Mouse (Mus musculus): ENCODE measurements around the gene Tbc1d13. TPM values are rescaled to one million over a fixed set of nuclear protein-coding genes. Genes with fewer than 3 reads are reported as not detected.

The Tbc1d13 gene
- polyA plus RNA-seq (2012; rRNA removed): 43.4 and 43.8 TPM in 2 replicates

DNA sequence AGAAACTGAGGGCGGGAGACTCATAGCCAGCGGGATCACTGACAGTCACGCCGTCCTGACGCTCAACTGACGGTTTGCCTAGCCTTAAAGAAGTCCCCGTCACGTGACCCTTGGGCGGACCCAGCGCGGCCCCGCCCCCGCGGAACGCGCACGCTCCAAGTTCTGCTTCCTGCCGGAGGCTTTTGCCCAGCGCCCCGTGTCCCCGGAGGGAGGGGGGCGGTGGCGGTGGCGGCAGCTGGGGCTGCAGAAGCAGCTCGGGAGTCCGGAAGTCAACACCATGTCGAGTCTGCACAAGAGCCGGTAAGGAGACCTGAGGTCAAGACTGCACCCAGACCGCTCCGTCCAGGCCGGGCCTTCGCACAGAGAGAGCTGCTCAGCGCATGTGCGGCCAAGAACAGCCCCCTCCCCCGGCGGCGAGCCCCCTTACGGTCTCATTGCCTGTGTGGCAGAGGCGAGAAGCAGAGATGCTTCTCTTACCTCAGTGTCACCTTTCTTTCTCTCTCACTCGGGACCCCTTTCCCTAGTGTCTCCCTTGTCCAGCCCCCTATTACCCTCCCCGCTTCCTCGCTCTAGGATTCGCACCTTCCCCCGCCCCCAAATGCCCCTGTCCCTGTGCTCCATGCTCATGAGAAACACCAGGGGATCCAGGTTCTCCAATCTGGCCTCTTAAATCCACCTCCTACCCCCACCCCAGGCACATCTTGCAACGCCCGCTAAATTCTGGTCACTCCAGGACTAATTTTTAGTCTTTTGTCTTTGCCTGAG lies at the start of gene Tbc1d13:
Gene Tbc1d13, plus strand, starts transcription at position 134 of the 765 bp plus-strand sequence.
- Histone ChIP-seq H3K27ac (ENCODE audit: insufficient read depth, low read length) (peak within 1 kb of the TSS; percentile 36; the same call in 1 of the 2 replicates), H3K4me1 (ENCODE audit: control insufficient read depth, insufficient read depth, low read length) (peaks cover 2% of the 10 kb centered on the region; the same call in 1 of the 2 replicates), H3K4me3 (ENCODE audit: insufficient read depth, low read length) (peak within 1 kb of the TSS; percentile 67)
- TF ChIP-seq CTCF (IDR thresholded peaks at IDR 0.05; ENCODE audit: extremely low read depth, insufficient read depth, low read length) (no peak), POLR2A (IDR thresholded peaks at IDR 0.05; ENCODE audit: extremely low read depth, insufficient read depth, low read length) (peak; percentile 99)

DNA sequence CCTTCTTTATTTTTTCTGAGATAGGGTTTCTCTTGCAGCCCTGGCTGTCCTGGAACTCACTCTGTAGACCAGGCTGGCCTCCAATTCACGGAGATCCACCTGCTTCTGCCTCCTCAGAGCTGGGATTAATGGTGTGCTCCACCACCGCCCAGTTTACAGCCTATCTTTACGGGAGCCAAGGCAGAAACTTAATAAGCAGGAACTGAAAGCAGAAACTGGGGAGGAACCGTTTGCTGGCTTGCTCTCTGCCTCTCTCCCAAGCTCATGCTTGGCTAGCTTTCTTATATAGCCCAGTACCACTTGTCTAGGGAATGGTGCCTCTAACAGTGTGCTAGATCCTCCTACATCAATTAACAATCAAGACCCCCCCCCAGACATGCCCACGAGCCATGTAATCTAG lies 49.4 kb upstream of the Tbc1d13 start:
- Histone ChIP-seq H3K27ac (ENCODE audit: insufficient read depth, low read length) (no peak overlapping the region), H3K4me3 (ENCODE audit: insufficient read depth, low read length) (no peak overlapping the region), H3K4me1 (ENCODE audit: control insufficient read depth, insufficient read depth, low read length) (no peaks in the 10 kb centered on the region)
- TF ChIP-seq POLR2A (IDR thresholded peaks at IDR 0.05; ENCODE audit: extremely low read depth, insufficient read depth, low read length) (no peak), CTCF (IDR thresholded peaks at IDR 0.05; ENCODE audit: extremely low read depth, insufficient read depth, low read length) (no peak)

DNA sequence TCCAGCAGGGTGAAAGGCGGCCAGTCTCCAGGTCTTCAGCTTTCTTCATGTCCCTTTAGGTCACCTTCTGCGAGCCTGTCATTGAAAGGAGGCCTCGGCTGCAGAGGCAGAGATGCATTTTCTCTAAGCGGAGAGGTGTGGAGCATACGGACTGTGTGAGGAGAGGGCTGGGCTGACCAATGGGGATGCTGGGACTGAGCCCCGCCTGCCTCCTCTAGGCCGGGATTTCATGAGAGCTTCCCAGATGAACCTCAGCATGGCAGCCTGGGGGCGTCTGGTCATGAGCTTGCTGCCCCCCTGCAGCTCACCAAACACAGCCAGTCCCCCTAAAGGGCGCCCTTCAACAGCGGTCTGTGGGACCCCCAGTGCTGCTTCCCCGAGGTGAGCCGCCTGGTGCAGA lies 48.9 kb upstream of the Tbc1d13 start:
- Histone ChIP-seq H3K27ac (ENCODE audit: insufficient read depth, low read length) (no peak overlapping the region), H3K4me3 (ENCODE audit: insufficient read depth, low read length) (no peak overlapping the region), H3K4me1 (ENCODE audit: control insufficient read depth, insufficient read depth, low read length) (no peaks in the 10 kb centered on the region)
- TF ChIP-seq CTCF (IDR thresholded peaks at IDR 0.05; ENCODE audit: extremely low read depth, insufficient read depth, low read length) (no peak), POLR2A (IDR thresholded peaks at IDR 0.05; ENCODE audit: extremely low read depth, insufficient read depth, low read length) (no peak)

DNA sequence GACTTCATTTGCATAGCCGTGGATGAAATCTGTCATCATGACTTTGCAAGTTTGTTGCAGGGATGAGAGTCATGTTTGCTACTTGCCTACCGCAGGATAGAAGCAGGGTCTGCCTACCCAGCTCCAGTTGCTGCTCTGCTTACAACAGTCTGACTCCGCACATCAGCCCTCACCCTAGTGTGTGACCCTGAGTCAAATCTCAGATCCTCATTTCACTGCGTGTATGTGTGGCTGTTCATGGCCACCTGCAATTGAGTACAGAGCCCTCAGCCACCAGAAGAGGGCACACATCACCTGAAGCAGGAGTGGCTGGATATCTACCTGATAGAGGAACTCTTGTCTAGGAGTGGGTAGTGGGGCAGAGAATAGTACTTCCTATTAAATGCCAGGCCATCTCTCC lies 46.2 kb upstream of the Tbc1d13 start:
- Histone ChIP-seq H3K4me3 (ENCODE audit: insufficient read depth, low read length) (no peak overlapping the region), H3K4me1 (ENCODE audit: control insufficient read depth, insufficient read depth, low read length) (no peaks in the 10 kb centered on the region), H3K27ac (ENCODE audit: insufficient read depth, low read length) (no peak overlapping the region)
- TF ChIP-seq CTCF (IDR thresholded peaks at IDR 0.05; ENCODE audit: extremely low read depth, insufficient read depth, low read length) (no peak), POLR2A (IDR thresholded peaks at IDR 0.05; ENCODE audit: extremely low read depth, insufficient read depth, low read length) (no peak)

DNA sequence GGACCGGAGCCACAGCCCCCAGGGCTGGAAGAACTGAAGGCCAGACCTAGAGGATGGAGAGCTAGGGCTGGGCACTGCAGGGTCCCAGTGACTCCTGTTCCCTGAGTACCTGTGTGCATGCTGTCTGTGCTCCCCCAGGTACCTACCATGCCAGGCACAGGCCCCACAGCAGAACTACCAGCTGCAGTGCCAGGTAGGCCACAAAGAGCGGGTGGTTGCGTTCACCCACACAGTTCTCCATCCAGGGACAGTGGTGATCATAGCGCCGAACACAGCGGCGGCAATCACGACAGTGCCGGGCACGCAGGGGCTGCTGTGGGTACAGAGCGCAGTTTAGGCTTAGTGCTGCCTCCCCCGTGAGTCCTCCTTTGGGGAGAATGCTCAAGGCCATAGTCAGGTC lies 42.0 kb upstream of the Tbc1d13 start:
- no peaks in the 10 kb centered on the region for H3K4me1 ChIP-seq (ENCODE audit: control insufficient read depth, insufficient read depth, low read length)
- H3K27ac ChIP-seq (ENCODE audit: insufficient read depth, low read length): no peak overlapping the region
- no peak overlapping the region for H3K4me3 ChIP-seq (ENCODE audit: insufficient read depth, low read length)
- TF ChIP-seq POLR2A (IDR thresholded peaks at IDR 0.05; ENCODE audit: extremely low read depth, insufficient read depth, low read length) (no peak), CTCF (IDR thresholded peaks at IDR 0.05; ENCODE audit: extremely low read depth, insufficient read depth, low read length) (no peak)

DNA sequence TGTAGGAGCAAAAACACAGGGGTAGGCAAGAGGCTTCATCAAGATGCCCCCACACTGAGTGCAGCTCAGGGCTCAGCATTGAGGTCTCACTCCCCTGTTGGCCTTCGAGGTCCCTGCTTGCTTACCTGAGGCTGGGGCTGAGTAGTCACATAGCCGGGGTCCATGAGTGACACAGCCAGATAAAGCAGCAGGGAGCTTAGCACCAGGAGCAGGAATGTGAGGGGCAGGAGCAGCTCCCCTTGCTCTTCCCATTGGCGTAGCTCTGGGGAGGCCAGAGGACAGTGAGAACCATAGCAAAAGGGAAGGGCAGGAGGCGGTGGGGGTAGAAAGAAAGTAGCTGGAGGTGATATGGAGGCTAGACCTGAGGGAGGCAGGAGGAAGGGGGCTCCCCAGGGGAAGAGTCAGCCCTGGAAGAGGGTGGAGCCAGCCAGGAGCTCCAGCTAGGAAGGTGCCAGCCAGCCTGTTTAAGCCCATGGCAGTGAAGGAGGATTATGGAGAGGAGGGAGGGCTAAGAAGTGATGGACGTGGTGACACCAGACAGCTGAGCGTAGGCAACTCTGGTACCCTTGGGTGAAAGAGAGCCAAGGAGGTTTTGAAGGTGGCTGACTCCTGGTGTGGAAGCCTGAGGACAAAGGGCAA lies 41.1 kb upstream of the Tbc1d13 start:
- H3K4me3 ChIP-seq (ENCODE audit: insufficient read depth, low read length): no peak overlapping the region

DNA sequence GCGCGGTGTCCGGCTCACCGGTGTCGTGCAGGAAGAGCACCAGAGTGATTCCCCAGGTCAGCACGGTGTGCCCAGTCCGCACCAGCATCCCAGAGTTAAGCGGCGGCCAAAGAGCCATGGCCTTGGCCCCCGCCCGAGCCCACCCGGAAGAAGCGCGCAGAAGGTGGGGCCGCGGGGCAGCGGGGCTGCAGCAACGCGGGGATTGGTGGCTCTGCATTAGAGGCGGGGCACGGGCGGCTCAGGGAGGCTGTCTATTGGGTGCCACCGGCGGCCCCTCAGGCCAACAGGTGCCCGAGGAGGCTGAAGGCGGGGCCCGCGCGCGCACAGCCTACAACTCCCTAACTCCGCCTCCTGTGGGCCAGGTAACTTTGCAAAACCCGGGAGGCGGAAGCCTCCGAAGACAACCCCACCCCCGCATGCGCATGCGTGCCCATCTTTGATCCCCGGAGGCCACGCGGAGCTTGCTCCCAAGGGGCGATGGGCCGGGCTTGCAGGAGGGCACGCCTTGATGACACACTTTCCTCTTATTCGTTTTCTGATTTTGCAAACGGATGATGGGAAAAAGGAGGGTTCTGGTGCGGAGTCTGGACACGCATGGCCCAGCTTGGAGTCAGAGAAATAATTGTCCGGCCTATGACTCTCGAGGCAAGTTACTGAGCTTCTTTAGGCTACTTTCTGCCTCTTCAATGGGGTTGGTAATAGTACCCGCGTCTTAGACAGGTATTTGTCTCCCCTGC lies 39.9 kb upstream of the Tbc1d13 start, which contains the start of gene Zdhhc12:
Gene Zdhhc12, minus strand, starts transcription at position 178 of the 737 bp plus-strand sequence.
- Histone ChIP-seq H3K27ac (ENCODE audit: insufficient read depth, low read length) (no peak within 1 kb of the TSS), H3K4me1 (ENCODE audit: control insufficient read depth, insufficient read depth, low read length) (no peaks in the 10 kb centered on the region), H3K4me3 (ENCODE audit: insufficient read depth, low read length) (peak within 1 kb of the TSS; percentile 54)
- no peak for TF ChIP-seq CTCF (IDR thresholded peaks at IDR 0.05; ENCODE audit: extremely low read depth, insufficient read depth, low read length)
- TF ChIP-seq POLR2A (IDR thresholded peaks at IDR 0.05; ENCODE audit: extremely low read depth, insufficient read depth, low read length): peak; percentile 58

More for the DNA sequence above, 41.1 kb upstream of the Tbc1d13 start:
- TF ChIP-seq CTCF (IDR thresholded peaks at IDR 0.05; ENCODE audit: extremely low read depth, insufficient read depth, low read length) (no peak), POLR2A (IDR thresholded peaks at IDR 0.05; ENCODE audit: extremely low read depth, insufficient read depth, low read length) (no peak)
- Histone ChIP-seq H3K27ac (ENCODE audit: insufficient read depth, low read length) (no peak overlapping the region), H3K4me1 (ENCODE audit: control insufficient read depth, insufficient read depth, low read length) (no peaks in the 10 kb centered on the region)

DNA sequence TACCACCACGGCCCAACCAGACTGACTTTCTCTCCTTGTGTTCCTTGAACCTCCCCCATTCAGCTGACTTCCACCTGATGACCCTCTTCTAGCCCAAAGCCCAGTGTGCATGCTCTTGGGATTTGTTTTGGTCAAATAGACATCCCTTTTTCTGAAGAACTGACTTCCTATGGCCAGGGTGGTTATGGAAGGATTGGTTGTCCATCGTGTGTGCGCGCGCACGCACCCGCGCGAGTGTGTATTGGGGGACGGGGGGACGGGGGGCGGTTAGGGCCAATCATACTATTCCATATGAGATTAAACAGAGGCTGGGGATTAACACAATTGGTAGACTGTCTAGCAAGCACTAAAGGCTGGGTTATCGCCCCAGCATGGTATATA lies 39.3 kb upstream of the Tbc1d13 start:
- Histone ChIP-seq H3K4me3 (ENCODE audit: insufficient read depth, low read length) (peak overlapping the region; percentile 54), H3K27ac (ENCODE audit: insufficient read depth, low read length) (no peak overlapping the region), H3K4me1 (ENCODE audit: control insufficient read depth, insufficient read depth, low read length) (no peaks in the 10 kb centered on the region)
- no peak for TF ChIP-seq CTCF (IDR thresholded peaks at IDR 0.05; ENCODE audit: extremely low read depth, insufficient read depth, low read length)
- TF ChIP-seq POLR2A (IDR thresholded peaks at IDR 0.05; ENCODE audit: extremely low read depth, insufficient read depth, low read length): no peak

DNA sequence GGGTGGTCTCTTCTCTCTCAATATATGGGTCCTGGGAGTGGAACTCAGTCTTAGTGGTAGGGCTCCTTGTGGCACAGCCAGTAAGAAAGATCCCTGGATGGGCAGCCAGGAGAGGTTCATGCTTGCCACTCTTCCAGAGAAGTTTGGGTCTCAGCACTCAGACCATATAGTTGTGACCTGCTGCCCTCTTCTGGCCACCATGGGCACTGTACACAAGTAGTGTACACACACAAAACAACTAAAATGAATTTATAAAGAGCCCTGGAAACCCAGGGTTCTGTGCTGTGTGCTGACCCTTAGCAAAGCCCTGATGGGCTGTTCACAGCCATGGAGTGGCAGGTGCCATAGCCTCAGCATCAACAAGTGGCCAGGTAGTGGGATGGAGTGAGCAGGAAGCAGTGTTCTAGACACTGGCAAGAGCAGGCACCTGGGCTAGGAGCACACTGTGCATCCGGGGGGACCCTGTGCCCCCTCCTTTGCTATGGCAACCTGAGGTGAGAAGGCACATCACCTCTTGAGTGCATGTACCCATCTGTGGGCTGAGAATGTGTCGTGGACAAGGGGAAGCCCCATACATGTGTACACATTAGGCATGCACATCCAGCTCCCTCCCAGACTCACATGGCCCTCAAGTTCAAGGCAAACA lies 37.5 kb upstream of the Tbc1d13 start:
- no peaks in the 10 kb centered on the region for H3K4me1 ChIP-seq (ENCODE audit: control insufficient read depth, insufficient read depth, low read length)
- TF ChIP-seq POLR2A (IDR thresholded peaks at IDR 0.05; ENCODE audit: extremely low read depth, insufficient read depth, low read length) (no peak), CTCF (IDR thresholded peaks at IDR 0.05; ENCODE audit: extremely low read depth, insufficient read depth, low read length) (peak; percentile 62)
- no peak overlapping the region for H3K4me3 ChIP-seq (ENCODE audit: insufficient read depth, low read length)
- no peak overlapping the region for H3K27ac ChIP-seq (ENCODE audit: insufficient read depth, low read length)
